Mouse (Mus musculus) lung, adult 2 months (tissue): ENCODE measurements at regions not wholly inside any gene's neighbourhood (a gene's known extent, or its start where the extent isn't known, plus 50 kb on each side); places are given as distances from the start of the nearest gene placed in this dataset.
A peak's percentile ranks its signal among the peaks of the same experiment; 100 is the strongest.

Experiments used
- DNase-seq: peaks from one replicate; pipeline ENCODE4 v3.0.0; 2022
- H3K4me1 ChIP-seq: fragments of 200-500 bp; 2 replicates; pipeline ENCODE4 v1.6.1; 2011; ENCODE audit warnings: low read length; ENCODE audit not compliant: control insufficient read depth, insufficient read depth
- H3K4me3 ChIP-seq: fragments of 200-500 bp; replicated peaks from 2 replicates; pipeline ENCODE3; 2011; ENCODE audit warnings: low read depth, mild to moderate bottlenecking, control low read depth, low read length; ENCODE audit errors: extremely low read depth
- CTCF ChIP-seq: fragments of 200-500 bp; IDR thresholded peaks from 2 replicates; pipeline ENCODE4 v1.5.1; 2011; ENCODE audit warnings: mild to moderate bottlenecking, low read length, control low read depth; ENCODE audit not compliant: insufficient read depth
- POLR2A ChIP-seq: fragments of 200-500 bp; IDR thresholded peaks from 2 replicates; pipeline ENCODE4 v1.6.1; 2011; ENCODE audit warnings: low read depth, mild to moderate bottlenecking, control low read depth, low read length, borderline replicate concordance; ENCODE audit errors: extremely low read depth
- WGBS: fragments of 180-500 bp; shearing (Covaris S2); methylation state at CpG from one replicate; pipeline ENCODE4 v1.1.7; 2018; 5-methylcytosine and 5-hydroxymethylcytosine counted together

DNA sequence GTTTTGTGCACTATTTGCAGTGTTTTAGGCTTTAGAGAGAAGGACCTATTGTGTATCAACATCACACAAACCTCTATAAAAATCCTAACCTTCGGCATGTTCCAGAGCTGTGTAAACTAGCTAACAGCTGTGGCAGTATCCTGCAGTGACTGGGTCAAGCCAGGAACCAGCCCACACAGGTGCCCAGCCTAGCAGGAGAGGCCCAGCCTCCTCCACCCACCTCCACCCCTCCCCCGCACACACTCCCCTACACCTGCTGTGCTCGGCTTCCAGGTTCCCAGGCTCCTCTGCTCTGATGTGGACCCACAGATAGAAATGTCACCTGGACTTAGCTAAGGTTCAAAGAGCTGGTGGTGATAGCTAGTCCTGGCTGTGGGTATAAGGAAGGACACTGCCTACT is 179.5 kb upstream of the Klf3 start:
- H3K4me1 ChIP-seq, result no peaks in the 10 kb centered on the region
- 68% methylated on average over 3 of the region's 3 CpGs for WGBS
- no peak for DNase-seq

DNA sequence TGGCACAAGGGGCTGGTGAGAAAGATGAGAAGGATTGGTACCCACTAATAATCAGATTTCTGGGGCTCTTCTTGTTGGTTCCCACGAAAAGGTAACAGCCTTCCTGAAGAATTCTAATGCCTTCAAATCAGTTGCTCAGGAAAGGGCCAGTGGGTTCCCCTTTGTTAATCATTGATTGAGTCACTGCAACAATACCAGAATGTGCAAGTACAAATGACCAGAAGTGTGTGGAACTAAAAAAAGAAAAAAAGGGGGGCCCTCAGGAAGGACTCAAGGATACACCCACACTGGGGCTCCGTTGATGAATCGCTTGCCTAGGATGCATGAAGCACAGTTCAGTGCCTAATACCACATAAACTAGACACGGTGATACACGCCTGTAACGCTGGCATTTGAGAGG is 179.0 kb upstream of the Klf3 start:
- 73% methylated on average over 6 of the region's 6 CpGs for WGBS
- TF ChIP-seq POLR2A (no peak), CTCF (no peak)
- Histone ChIP-seq H3K4me3 (no peak overlapping the region), H3K4me1 (no peaks in the 10 kb centered on the region)
- no peak for DNase-seq

More for the DNA sequence above, 179.5 kb upstream of the Klf3 start:
- TF ChIP-seq CTCF, result no peak
- H3K4me3 ChIP-seq, result no peak overlapping the region

DNA sequence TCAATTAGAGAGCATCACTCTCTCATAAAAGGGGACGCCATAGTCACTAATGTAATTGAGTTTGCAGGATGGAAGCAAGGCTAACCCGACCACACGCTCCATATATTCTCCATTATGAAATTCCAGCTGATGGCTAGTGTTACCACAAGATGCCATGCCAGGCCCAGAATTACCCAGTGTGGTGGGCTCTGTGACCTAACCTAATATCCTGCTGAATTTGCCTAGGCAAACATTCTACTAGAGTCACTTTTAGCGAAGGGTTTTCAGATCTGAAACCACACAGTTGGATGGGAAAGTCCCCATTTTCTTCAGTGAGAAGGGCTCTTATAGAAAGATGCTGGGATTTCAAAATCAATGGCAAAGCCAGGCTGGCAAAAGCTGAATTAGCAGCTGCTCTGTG is 177.8 kb upstream of the Klf3 start:
- 80% methylated on average over 4 of the region's 4 CpGs for WGBS
- no peak for DNase-seq
- Histone ChIP-seq H3K4me3 (no peak overlapping the region), H3K4me1 (no peaks in the 10 kb centered on the region)
- TF ChIP-seq POLR2A (no peak), CTCF (no peak)

DNA sequence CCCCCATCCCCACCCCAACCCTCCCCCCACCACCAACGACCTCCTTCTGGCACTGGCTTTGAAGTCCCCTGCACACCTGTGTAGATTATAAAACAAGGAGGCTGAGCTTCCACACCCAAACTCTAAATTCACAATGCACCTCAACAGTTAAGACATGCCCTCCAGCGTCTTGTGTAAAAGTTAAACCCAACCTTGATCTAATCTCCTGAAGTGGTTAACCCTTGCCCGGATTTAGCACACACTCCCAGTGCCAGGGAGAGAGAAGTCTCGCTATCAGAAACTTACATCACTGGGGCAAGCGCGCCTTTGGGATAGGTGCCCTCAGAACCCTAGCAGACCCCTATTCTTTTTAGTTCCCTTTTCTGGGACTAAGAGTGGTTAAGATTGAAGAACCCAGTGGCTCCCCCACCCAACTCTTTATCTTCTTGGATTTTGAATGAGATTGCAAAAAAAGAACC is 177.3 kb upstream of the Klf3 start:
- peak; percentile 9 for DNase-seq
- H3K4me1 ChIP-seq, result no peaks in the 10 kb centered on the region
- H3K4me3 ChIP-seq, result no peak overlapping the region
- 39% methylated on average over 6 of the region's 6 CpGs for WGBS
- TF ChIP-seq POLR2A (no peak), CTCF (no peak)

DNA sequence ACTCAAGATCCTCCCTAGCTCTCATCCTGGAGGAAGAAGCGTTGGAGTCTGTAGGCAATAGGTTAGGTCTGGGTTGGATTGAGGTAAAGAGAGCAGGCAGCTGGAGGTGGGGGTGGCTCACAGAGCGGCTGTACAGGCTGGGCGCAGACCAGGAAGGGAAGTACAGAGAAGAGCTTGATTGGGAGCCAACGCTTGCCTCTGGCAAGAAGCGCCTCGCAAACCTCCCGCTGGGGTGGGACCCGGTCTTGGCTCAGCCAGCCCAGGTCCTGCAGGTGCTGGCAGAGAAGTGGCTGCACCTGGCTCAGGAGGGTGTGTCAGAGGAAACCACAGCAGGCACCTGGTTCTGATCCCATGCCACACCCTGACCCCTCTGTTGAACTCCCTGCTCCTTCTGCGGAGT is 176.8 kb upstream of the Klf3 start:
- 24% methylated on average over 9 of the region's 9 CpGs for WGBS
- Histone ChIP-seq H3K4me1 (no peaks in the 10 kb centered on the region), H3K4me3 (no peak overlapping the region)
- no peak for TF ChIP-seq CTCF
- no peak for TF ChIP-seq POLR2A
- DNase-seq, result peak; percentile 58

DNA sequence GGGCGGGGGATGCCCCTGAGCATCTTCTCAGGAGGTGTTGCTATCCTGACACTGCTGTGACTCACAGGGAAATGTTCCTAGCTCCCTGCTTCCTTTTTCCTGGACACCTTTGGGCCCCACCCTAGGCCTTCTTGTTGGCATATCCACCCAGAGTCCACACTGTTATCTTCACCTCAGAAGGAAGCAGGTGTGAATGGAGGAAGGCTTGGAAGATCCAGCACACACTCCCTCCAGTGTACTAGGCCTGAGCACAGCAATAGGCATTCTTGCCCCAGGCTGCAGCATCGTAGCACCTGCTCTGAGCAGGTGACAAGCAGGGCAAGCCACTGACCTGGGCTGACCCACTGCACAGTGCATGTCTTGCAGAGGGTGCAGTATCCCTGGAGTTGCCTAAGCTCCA is 172.6 kb upstream of the Klf3 start:
- no peak for DNase-seq
- Histone ChIP-seq H3K4me3 (no peak overlapping the region), H3K4me1 (no peaks in the 10 kb centered on the region)
- TF ChIP-seq CTCF (no peak), POLR2A (no peak)
- 84% methylated on average over 2 of the region's 2 CpGs for WGBS

DNA sequence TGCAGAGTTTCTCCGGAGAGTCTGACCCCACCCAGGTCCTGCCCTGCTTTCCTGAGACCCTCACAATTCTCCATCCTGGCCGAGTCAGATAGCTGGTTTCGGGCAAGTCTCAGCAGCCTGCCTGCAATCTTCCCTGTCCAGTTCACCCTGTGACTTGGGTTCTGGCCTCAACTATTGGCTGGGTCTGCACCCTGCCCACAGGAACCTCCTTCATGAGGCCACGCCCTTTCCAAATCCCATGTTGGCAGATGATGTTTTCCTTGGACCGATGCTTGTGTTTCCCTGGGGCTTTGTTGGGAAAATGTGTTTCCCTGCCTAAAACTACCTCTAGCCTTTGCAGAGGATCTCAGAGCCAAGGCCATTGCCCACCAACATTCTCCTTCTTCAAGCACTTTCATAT is 171.0 kb upstream of the Klf3 start:
- 82% methylated on average over 5 of the region's 5 CpGs for WGBS
- H3K4me3 ChIP-seq, result no peak overlapping the region
- TF ChIP-seq CTCF (no peak), POLR2A (no peak)
- no peak for DNase-seq
- no peaks in the 10 kb centered on the region for H3K4me1 ChIP-seq

DNA sequence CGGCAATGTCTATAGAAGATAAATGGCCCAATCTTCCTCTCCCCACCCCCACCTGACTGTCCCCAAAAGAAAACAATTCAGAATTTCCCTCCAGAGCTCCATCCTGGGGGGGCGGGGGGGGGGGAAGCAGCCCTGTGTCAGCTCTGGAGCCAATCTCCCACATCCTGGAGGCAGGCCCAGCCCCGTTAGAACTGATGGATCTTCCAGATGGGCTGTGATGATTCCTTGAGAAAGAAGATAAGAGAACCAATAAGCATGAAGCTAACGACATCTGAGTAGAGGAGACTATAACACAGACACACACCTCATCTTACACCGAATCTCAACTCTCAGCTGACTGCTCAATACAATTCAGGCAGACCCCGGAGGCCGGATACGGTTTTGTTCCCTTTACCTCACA is 169.2 kb upstream of the Klf3 start:
- Histone ChIP-seq H3K4me1 (no peaks in the 10 kb centered on the region), H3K4me3 (no peak overlapping the region)
- DNase-seq, result no peak
- TF ChIP-seq POLR2A (no peak), CTCF (no peak)
- 68% methylated on average over 8 of the region's 8 CpGs for WGBS

DNA sequence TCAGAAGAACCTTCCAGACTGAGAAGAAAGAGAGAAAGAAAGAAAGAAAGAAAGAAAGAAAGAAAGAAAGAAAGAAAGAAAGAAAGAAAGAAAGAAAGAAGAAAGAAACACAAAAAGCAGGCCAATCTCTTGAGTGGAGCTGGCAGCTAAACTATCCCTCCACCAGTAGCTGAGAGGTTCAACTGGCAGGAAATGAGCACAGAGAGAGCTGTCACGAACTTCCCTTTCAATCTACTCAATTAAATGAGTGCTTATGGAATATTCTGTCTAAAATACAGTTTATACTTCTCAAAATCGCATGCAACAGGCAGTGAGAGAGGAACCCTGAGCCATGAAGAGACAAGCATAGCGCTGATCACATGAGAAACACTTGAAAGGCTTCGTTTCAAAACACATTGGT is 168.5 kb upstream of the Klf3 start:
- DNase-seq, result no peak
- TF ChIP-seq CTCF (no peak), POLR2A (no peak)
- no peak overlapping the region for H3K4me3 ChIP-seq
- H3K4me1 ChIP-seq, result no peaks in the 10 kb centered on the region
- 66% methylated on average over 4 of the region's 4 CpGs for WGBS

DNA sequence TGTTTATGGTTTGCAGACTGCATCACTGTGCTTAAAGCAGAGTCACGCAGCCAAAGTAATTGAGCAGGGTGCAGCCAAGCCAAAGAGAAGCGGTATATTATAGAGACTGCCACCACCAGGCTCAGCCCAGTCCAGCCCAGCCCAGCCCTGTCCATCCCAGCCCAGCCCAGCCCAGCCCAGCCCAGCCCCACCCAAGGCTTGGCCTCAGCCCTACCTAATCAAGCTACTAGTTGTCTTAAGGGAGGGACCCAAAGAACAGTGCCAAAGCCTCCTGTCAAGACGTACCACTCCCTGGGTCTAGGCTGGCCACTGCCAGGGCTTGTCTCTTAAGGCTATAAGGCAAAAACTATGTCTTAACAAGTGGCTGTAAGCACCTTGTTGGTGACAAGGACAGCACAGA is 166.9 kb upstream of the Klf3 start:
- TF ChIP-seq CTCF (no peak), POLR2A (no peak)
- no peak for DNase-seq
- H3K4me3 ChIP-seq, result no peak overlapping the region
- WGBS, result 84% methylated on average over 3 of the region's 3 CpGs
- no peaks in the 10 kb centered on the region for H3K4me1 ChIP-seq

DNA sequence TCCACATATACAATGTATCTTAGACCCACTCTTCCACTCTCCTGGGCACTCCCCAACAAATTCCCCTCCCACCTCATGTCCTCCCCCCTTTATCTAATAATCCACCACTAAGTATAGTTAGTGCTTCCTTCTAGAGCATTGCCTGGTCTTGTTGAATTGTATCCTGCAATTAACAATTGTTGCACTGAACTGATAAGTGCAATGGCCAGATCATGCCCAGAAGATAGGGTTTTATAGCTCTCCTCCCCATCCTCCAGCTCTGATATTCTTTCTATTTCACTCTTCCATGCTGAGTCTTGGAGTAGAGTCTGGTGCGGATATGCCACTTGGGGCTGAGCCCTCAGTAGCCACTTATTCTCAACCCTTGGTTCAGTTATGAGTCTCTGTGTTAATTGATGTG is 159.6 kb upstream of the Klf3 start:
- WGBS, result 100% methylated on average over 1 of the region's 1 CpGs

More for the DNA sequence above, 159.6 kb upstream of the Klf3 start:
- no peak for TF ChIP-seq CTCF
- no peak for TF ChIP-seq POLR2A
- no peak overlapping the region for H3K4me3 ChIP-seq
- DNase-seq, result no peak
- H3K4me1 ChIP-seq, result peaks cover 9% of the 10 kb centered on the region
